Mouse (Mus musculus) inflammation-experienced regulatory T-cells, adult 6 months (primary cell): ENCODE measurements around the gene Med17. TPM values are rescaled to one million over a fixed set of nuclear protein-coding genes. Genes with fewer than 3 reads are reported as not detected.
A peak's percentile ranks its signal among the peaks of the same experiment; 100 is the strongest.
"Not testable (repeated sequence)": the region's sequence is repeated elsewhere in the genome, so short reads cannot be mapped to it uniquely, and the experiment has no call there.

Experiments
- ATAC-seq: one replicate; pipeline ENCODE4 v1.8.0; 2017
- polyA plus RNA-seq, 3 experiments: library from polyadenylated mRNA; unstranded; fragments of 100-300 nt; shearing (Covaris generic); gene quantifications; one replicate each; pipeline ENCODE4 v1.2.1; 2017

Med17 gene
- polyA plus RNA-seq: 10 to 100 TPM; 21.2 to 39.0 (median 24.7) TPM

DNA sequence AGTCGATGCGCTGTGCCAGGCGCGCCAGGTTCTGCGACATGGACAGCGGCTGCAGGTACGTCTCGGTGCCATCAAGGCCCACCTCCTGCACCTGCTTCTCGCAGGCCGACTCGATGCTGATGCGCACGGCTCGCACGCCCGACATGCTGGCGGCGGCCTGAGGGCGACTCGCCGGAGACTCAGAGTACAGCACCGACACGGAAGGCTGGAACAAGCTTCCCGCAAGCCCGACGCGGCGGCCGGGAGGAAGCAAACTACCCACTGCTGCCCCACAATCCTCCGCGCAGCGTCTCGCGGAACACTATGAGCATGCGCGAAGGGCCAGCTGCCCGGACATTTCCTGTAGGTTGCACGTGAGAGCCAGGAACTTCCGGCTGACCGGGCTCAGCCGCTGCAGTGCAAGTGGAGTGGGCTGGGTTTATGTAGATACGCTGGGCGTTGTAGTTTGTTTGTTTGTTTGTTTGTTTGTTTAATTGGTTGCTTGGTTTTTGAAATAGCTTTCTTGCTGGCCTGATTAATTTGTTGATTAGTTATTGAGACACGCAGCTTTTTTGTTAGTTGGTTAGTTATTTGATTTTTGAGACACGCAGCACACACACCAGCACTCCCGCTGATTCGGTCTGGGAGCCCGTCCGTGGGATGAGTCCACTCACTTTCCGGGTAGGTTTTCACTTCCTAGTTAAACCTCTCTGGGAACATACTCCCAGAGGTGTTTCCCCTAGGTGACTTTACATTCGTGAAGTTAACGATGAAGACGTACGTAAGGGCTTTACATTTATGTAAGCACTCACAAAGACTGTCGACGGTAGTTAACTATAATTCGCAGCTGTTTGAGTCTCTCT, at the start of gene Med17:
Gene Med17, minus strand, starts transcription at position 283 of the 842 bp plus-strand sequence.
- peak; percentile 93 for ATAC-seq

DNA sequence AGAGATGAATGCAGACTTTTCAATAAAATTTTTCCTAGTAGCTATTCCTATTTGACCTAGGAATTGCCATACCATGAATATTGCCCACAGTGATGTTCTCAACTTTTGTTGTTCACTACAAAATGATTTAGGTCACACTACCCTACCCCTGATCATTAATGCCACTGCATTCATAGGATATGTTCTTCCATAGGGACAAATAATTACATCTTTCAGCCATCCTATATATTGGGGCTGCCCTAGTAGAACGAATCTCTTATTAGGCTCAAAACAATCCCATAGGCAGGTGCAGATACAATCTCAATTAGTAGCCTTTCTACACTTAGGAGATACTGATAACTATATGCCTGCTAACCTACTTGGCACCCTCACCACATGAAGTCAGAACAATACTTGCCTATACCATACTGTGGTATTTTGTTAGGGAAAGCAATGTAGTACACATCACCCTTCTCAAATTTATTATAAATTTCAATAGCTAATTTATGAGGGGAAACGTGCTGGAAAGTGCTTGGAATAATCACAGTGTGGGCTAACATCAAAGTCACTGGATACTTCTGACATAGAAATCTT, 38.5 kb upstream of the Med17 start:
- ATAC-seq: no peak

DNA sequence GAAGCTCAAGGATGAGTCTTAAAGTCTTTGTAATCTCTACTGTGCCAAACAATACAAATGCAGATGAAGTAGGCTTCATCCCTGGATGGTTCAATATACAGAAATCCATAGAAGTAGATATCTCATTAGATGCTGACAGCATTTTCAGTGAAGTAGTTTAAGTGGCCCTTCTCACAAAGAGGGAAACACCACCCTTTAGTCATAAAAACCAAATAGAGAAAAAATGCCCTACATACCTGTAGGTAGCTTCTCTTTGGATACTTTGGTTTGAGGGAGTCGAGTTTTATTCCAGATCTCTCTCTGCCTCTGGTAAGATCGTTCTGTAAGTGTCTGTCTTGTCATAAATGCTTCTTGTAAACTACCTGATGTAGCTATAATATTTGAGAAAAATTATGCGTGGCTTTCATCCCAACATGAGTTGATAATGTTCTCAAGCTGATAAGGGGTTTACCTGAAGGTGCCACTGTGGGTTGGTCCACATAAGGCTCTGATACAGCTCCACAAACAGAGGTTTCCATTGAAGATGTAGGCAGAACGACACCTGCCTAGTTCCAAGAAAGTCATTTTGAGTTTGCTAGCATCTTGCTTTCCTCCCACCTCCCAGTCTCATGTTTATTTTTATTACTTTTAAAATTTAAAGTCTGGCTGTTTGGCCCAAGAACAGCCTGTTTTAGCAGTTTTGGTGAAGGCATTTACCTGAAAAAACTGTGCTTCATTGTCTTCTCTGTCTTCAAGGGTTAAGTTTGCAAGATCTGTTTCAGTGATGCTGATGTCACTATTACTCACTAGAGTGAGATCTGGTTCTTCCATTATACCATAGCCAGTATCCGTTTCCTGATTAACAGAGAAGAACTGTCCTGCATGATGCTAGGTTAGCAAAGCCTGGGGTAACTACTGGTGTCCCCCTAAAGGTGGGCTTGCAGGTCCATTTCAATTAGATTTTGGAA, 37.8 kb upstream of the Med17 start:
- no peak for ATAC-seq

DNA sequence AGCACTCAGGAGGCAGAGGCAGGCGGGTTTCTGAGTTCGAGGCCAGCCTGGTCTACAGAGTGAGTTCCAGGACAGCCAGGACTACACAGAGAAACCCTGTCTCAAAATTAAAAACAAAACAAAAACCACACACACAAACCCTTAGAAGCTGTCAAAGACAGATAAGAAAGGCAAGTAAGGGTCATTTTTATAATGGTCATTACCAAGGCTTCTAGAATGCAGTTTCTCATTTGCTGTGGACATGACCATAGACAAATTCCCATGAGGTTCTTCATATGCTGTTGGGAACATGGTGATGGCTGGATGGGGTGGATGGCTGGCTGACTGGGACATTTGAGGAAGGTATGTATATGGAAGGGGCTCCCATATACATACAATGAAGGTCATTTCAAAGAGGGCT, 36.6 kb upstream of the Med17 start:
- not testable (repeated sequence) for ATAC-seq

DNA sequence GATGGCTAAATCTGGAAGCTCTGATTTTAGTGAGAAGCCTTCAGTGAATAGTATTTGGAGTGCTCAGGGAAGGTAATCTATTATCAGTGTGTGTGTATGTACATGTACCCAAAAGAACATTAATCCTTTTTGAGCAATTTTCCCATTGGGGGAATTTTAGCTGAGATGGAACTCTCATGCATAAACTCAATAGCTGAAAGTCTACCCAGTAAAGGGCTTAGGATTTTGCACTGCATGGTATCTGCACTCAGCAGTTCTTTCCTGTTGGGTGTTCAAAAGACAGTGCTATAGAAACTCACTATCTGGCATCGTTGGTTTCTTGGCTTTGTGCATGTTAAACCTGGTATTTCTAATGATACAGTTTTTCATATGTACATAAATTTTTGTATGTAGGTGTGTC, 34.9 kb upstream of the Med17 start:
- no peak for ATAC-seq

DNA sequence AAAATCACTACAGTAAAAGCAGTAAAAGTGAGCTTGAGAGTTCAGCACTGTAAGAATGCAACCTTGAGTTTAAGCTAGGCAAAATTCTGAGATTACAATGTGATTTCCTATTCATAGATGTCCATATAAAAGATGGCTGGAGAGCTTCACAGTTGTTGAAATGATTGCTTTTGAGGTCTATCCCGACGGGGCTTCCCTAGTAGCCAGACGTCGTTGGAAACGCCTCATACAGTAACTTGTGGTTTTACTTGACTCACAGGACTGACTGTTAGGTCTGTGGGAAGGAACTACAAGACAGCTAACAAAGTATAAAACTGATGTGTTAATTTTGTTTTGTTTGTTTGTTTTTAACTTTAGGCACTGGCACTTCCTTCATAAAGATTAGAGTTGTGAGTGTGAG, 33.9 kb upstream of the Med17 start:
- no peak for ATAC-seq

DNA sequence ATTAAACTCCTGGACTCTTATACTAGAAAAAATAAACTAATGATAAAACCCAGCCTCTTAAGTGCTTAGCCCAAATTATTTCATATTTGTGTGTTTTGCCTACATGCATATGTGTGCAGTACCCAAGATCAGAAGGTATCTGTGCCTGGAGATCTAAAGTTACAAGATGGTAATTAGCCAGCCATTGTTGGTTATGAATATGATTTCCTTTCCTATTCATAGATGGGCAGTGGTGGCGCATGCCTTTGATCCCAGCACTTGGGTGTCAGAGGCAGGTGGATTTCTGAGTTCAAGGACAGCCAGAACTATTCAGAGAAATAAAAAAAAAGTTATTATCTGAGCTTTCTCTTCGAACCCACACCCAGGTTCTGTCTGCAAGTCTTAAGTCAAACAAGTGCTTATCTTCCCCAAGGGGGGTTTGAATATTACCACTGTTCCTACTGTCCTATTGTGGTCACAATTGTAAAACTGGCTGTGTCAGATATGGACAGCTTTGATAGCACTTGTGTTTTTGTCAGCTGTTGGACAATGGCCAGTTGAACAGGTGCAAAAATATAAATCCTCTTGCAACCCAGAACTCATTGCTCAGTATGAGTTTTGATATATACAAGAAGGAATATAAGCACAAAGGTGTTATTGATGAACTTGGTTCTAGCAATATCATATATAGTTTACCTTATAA, 32.5 kb upstream of the Med17 start:
- ATAC-seq: no peak

DNA sequence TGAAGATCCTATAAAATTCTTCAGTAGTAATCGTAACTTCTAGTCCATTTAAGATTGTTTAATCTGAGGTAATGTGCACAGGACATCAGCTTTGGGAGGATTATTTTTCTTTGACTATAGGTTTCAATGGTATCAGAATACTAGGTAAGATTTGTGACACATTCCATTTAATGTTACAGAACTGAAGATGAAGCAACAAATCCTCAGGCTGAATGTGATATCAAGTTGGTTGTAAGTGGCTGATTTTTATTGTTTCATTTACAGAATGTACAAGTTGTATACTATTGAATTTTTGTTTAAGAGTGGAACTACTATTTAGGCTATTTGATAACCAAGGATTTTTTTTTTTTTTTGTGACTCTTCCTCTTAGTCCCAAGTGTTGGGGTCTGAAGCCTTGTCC, 30.4 kb upstream of the Med17 start:
- ATAC-seq: no peak

DNA sequence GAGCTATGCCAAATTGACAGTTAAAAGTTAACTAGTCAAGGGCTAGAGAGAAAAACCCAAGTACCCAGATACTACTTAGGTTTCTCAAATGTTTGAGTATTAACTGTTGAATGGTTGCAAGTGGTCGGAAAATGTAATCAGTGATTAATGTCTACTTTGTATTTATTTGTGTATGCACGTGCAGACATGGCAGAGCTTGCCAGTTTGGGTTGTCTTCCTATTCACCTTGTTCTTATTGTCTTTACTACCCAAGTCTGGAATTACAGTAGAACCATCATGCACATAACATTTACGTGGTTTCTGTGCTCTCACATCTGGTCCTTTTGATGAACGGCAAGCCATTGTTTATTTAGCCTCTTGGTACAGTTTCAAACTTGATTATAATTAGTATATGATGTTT, 29.7 kb upstream of the Med17 start:
- ATAC-seq: no peak

DNA sequence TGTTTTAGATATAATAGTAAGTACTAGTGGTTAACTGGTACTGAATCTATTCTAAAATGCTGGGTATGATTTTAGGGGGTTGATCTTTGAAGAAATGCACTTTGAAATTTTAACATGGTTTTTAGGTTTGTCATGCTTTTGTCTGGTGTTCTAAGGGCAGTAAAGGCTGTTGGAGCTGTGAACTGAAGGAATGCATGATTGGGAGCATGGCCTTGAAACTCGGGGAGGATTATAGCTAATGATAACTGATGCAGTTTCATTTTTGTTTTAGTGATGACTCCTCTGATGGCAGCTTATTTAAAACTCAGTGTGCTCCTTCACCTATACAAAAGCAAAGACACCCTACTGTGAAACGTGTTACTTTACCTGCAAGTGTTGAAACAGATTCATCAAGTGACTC, 28.5 kb upstream of the Med17 start:
- ATAC-seq: no peak

DNA sequence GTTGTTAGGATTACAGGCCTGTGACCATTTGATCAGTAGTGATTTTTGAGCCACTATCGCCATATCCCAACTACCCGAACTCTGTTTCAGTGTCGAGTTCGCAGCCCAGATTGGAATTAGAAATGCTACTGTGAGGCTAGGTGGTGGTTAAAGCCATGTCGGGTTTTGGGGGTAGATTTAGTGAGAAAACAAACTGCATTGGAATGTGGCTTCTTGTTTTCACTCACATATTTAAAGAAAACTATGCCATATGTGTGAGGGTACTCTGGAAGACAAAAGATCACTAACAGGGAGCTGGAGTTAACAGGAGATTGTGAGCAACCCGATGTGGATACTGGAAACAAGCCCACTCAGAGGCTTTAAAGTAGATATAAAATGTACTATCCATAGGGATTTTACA, 27.5 kb upstream of the Med17 start:
- ATAC-seq: no peak

DNA sequence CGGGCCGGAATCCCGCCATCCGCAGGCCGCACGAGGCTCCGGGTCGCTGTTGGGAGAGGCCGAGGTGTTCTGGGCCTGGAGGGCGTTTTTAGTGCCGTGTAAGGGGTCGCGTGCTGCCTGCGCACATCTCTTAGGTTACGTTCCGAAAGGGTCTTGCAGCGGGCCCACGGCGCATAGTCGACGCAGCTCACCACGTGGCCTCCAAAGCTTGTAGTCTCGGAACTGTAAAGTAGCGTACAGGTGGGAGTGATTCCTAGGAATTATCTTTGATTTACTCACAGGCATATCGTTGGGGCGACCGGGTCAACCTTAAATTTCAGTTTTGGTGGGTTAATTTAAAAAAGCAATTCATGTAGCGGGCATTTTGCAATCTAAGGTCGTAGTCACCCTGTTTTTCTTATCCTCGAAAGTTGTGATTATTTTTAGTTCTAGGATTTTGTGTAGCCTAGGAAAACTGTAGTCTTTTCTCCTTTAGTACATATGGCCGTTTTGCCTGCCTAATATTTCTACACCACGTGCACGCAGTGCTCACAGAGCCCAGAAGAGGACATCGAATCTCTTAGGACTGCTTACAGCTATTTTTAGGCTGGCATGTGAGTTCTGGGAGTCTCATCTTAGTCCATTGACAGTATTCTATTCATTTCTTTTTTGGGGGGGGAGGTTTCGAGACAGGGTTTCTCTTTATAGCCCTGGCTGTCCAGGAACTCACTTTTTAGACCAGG, 26.8 kb upstream of the Med17 start, which contains the start of gene 4931406C07Rik:
Gene 4931406C07Rik, minus strand, starts transcription at position 51 of the 722 bp plus-strand sequence.
- ATAC-seq: peak; percentile 35

DNA sequence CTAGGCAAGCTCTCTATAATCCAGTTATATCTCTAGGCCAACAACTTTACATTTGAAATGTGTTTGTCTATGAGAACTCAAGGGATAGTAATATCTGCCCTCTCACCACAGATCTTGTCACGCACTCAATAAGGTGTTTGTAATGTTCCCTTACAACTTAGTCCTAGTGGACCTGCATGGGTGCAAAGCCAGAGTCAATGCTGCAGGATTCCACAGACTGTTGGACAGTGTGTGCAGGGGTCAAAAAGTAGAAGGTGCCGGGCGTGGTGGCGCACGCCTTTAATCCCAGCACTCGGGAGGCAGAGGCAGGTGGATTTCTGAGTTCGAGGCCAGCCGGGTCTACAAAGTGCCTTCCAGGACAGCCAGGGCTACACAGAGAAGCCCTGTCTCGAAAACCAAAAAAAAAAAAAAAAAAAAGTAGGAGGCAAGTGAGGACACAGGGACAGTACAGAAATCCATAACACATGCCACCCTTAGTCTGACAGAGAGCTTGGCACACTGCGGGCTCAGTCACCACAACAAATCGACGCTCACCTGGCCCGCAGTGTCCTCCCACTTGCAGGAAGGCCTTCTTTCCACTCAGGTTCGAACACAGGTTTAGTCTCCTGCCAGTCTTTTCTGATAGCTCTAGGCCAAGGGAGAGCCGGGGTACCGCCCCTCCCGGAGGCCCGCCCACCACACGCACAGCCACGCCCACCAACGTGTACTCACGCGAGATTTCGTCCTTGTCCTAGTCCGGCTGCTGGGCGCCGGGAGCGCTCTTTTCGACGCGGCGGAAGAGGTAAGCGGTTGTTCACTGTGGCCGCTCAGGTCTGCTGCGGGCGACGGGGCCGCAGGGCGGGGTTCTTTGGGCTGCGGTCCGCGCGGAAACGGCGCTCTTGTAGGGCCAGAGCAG, 26.0 kb upstream of the Med17 start, which contains the start of gene Taf1d:
Gene Taf1d, plus strand, starts transcription at position 712 of the 895 bp plus-strand sequence.
- peak; percentile 93 for ATAC-seq

DNA sequence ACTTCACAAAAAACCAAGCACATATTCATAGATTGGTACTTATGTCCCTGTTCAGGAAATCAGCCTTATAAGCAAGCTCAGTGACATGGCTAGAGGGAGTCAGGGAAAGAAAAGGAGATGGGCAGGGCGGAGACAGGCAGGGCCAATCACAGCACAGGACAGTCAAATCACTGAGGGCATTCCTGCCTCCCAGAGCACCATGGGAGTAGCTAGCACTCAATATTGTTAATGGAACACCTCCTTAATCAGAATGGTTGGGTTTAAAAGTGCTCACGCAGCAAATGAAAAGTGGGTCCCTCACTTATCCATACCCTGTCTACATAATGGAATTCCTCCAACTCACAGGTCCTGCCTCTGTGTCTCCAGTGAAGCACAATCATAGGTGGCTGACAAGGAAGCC, 23.1 kb upstream of the Med17 start:
- no peak for ATAC-seq

DNA sequence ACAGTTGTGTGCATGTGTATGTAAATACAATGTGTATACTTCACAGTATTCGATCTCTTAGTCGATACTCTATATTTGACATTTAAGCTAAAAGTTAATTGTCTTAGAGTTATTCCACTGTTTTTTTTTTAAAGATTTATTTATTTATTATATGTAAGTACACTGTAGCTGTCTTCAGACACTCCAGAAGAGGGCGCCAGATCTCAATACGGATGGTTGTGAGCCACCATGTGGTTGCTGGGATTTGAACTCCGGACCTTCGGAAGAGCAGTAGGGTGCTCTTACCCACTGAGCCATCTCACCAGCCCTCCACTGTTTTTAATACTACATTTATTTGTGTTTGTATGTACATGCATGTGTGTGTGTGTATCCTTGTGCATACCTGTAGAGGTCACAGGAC, 22.3 kb upstream of the Med17 start:
- ATAC-seq: not testable (repeated sequence)

DNA sequence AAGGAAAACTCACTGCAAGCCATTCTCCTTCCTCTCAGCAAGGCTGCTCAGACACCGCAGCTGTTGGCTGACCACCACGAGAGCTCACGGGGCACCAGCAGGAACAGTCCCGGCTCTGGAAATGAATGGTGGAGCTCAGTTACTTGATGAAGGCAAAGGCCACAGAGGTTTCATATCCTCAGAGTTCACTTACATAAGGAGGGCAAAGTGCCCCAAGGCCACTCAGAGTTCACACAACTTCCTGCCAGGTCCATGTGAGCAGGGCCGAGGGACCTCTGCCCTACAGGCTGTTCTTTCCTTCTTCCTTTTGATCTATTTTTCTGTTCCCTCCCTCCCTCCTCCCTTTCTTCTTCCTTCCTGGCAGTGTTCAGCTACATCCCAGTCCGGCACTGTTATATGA, 21.7 kb upstream of the Med17 start:
- no peak for ATAC-seq

DNA sequence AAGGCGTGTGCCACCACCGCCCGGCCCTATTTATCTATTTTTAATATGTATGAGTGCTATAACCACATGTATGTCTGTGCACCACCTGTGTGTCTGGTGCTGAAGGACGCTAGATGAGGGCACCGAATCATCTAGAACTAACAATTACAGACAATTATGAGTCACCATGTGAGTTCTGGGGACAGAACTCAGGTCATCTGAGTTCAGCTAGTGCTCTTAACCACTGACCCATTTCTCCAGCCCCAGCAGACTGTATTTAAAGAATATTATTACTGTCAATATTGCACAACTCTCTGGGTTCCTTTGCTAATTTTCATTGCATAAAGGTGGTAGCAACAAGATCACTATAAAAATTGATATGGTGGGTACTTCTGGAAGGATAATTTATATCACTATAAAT, 20.3 kb upstream of the Med17 start:
- ATAC-seq: no peak

DNA sequence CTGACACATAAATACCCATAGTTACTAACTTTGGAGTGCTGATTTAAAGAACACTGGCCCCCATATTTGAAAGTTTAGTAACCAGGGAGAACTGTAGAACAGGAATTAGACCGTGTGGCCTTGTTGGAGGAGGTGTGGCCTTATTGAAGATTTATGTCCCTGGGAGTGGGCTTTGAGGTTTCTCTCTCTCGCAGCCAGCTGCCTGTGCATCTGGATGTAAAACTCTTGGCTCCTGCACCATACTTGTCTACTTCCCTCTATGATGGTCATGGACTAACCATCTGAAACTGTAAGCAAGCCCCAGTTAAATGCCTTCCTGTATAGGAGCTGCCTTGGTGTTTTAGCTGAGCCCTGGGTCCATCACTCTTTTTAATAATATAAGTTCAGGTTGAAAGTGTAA, 18.7 kb upstream of the Med17 start:
- ATAC-seq: no peak

DNA sequence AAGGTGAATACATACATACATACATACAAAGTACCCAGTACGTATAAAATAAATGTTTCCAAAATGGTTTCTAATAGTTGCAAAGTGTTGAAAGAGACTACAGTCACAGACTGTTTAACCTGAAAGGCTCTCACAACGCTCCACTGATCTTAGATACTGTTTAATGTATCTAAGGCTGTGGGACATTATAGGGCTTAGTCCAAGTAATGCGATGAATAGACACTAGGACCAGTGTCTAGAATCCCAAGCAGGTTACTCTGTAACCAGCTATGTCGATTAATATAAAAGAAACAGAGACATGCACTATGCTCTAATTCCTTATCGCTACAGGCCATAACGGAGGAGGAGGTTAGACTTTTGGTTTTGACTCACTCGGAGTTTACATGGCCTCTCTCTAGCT, 17.4 kb upstream of the Med17 start:
- no peak for ATAC-seq

DNA sequence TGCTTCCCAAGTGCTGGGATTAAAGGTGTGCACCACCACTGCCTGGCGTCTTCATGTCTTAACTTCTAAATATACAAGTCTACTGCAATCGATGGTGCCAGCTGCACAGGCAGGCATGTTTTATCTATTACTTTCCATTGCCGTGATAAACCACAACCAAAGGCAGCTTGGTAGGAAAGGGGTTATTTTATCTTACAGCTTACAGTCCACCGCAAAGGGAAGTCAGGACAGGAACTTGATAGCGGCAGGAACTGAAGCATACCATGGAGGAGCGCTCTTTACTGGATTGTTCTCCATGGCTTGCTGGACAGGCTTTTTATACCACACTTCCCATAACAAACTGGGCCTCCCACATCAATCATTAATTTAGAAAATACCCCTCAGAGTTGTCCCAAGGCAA, 9.5 kb upstream of the Med17 start:
- ATAC-seq: no peak

DNA sequence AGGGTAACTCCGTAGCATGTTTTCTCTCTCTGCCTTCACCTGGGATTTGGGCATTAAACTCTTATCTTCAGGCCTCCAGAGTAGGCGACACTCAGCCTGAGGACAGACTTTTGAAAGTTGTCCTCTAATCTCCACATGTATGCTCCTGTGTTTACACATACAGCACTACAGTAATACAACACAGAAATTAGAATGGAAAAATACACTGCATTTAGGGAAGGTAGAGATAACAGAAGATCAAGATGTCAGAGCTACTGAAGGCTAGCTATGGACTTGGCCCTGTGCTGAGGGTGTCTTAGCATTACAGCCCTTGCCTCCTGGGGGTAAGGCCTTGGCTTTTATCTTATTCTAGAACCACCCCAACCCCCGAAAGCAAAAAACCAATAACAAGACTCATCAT, 8.7 kb upstream of the Med17 start:
- no peak for ATAC-seq
